Mouse (Mus musculus): ENCODE measurements around the gene Slc5a8.

DNA sequence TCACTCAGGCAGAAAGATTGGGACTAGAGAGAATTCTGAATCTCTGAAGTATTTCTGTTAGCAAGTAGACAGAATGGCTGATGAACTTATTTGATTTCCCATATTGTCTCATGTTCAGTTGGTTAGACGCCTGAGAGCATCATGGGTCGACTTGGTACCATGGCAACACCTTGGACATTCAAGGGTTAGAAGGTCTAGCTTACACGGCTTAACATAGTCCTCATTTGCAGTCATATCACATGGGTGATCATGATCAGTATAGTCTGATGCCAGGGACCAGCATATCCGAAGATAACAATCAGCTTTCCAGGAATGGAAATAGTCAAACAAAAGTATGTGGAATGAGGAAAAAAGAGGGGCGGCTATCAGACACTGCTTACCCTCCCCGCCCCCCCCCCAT lies 93.1 kb downstream of the Slc5a8 start:
- no peak for TF ChIP-seq CTCF (IDR thresholded peaks at IDR 0.05; ENCODE audit: low read depth)
- TF ChIP-seq EP300 (IDR thresholded peaks at IDR 0.05; ENCODE audit: low read depth), result no peak

All from liver, postnatal 0 days (tissue).